Mouse (Mus musculus): Measurements from ENCODE around the gene Dusp16. TPM values are rescaled to one million over a fixed set of nuclear protein-coding genes. Genes with fewer than 3 reads are reported as not detected.

Gene Dusp16
- polyA plus RNA-seq, 1 experiment from 2014 or later, result 6.1 TPM

DNA sequence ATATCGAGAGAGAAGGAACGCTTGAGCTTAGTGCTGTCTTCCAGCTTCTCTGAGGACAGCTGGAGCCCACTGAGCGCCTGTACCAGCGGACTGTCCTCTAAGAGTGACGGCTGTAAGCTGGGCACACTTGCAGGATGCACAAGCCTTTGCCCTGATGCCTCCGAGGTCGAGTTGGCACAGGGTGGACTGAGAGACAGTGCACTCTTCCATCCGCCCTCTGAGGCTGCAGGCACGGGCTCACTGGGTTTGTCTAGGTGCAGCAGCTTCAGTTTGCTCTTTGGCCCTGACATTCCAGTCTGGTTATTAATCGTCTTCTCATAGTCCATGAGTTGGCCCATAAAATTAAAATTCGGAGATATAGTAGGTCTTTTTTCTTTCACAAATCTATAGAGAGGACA, 73.8 kb downstream of the Dusp16 start:
- Histone ChIP-seq H3K27ac (ENCODE audit: low read length) (no peak overlapping the region), H3K36me3 (ENCODE audit: control insufficient read depth, insufficient read depth) (no peaks in the 10 kb centered on the region; the same call in 1 of the 2 replicates), H3K4me1 (ENCODE audit: control insufficient read depth, low read depth, low read length) (no peaks in the 10 kb centered on the region; the same call in 1 of the 2 replicates), H3K4me3 (ENCODE audit: low read depth, low read length) (no peak overlapping the region), H3K9ac (ENCODE audit: low read depth, low read length) (no peak overlapping the region), H3K9me3 (replicated peaks; ENCODE audit: control insufficient read depth, low read length) (no peaks in the 10 kb centered on the region), H3K27me3 (ENCODE audit: control insufficient read depth, insufficient read depth, low read depth, low read length) (no peaks in the 10 kb centered on the region), H3K4me2 (ENCODE audit: low read depth, low read length) (no peak overlapping the region)
- 85% methylated on average over 11 of the region's 11 CpGs for WGBS (ENCODE audit: insufficient replicate concordance)
- no peak for ATAC-seq (ENCODE audit: low read depth)

DNA sequence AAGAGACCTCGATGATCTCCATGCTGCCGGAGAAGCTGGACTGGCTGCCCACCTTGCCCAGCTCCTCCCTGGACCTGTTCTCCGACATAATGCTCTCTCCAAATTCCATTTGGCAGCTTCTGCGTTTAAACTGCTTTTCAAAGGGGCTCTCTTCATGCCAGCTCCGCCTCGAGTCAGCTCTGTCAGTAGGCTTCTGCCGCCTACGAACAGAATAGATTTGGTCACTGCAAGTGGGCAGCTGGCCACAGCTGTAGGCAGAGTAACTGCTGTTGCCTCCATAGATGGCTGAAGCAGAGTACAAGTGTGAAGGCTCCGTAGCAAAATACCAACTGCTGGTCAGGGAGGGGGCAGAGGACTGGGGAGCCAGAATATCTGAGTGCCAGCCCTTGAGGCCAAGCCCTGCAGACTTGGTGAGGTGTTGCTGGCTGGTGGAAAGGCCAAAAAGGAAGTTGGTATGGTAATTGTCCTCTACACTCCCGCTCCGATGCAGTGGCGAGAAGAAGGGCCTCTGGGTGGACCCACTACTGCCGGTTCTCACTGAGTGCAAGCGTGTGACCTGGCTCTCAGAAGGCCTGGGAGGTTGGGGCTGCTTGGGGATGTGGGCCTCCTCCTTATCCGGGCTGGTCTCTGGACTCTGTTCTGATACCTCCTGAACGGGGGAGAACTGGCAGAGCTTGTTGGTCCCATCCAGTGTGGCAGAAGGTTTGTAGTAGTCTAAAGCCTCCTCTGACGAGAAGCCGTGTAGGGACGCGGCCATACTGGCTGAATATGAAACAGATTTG, 74.3 kb downstream of the Dusp16 start:
- Histone ChIP-seq H3K9me3 (replicated peaks; ENCODE audit: control insufficient read depth, low read length) (no peaks in the 10 kb centered on the region), H3K9ac (ENCODE audit: low read depth, low read length) (no peak overlapping the region), H3K4me1 (ENCODE audit: control insufficient read depth, low read depth, low read length) (no peaks in the 10 kb centered on the region; the same call in 1 of the 2 replicates), H3K27ac (ENCODE audit: low read length) (no peak overlapping the region), H3K4me2 (ENCODE audit: low read depth, low read length) (no peak overlapping the region), H3K4me3 (ENCODE audit: low read depth, low read length) (no peak overlapping the region), H3K36me3 (ENCODE audit: control insufficient read depth, insufficient read depth) (no peaks in the 10 kb centered on the region; the same call in 1 of the 2 replicates), H3K27me3 (ENCODE audit: control insufficient read depth, insufficient read depth, low read depth, low read length) (no peaks in the 10 kb centered on the region)
- 80% methylated on average over 20 of the region's 20 CpGs for WGBS (ENCODE audit: insufficient replicate concordance)
- no peak for ATAC-seq (ENCODE audit: low read depth)

DNA sequence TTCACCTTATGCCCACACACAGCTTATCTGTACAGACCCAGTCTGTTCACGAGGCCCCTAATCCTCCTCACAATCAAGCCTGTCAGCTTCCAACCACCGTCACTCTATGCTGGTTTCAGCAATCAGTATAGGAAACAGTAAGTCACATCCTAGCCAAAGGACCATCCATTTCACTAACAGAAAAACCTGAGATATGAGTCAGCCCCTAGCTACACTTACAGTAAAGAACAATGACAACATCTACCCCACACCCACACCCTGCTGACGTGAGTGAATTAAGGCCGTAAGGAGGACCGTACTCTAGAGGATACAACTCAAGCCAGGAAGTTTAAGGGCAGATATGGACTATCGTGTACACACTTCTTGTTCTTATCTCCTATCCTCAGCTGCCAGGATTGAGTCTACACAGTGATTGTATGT, 76.2 kb downstream of the Dusp16 start:
- Histone ChIP-seq H3K4me3 (ENCODE audit: low read depth, low read length) (no peak overlapping the region), H3K36me3 (ENCODE audit: control insufficient read depth, insufficient read depth) (no peaks in the 10 kb centered on the region; the same call in 1 of the 2 replicates), H3K4me1 (ENCODE audit: control insufficient read depth, low read depth, low read length) (no peaks in the 10 kb centered on the region; the same call in 1 of the 2 replicates), H3K4me2 (ENCODE audit: low read depth, low read length) (no peak overlapping the region), H3K27ac (ENCODE audit: low read length) (no peak overlapping the region), H3K9ac (ENCODE audit: low read depth, low read length) (no peak overlapping the region), H3K27me3 (ENCODE audit: control insufficient read depth, insufficient read depth, low read depth, low read length) (no peaks in the 10 kb centered on the region), H3K9me3 (replicated peaks; ENCODE audit: control insufficient read depth, low read length) (no peaks in the 10 kb centered on the region)
- WGBS (ENCODE audit: insufficient replicate concordance), result 26% methylated on average over 6 of the region's 6 CpGs
- peak; percentile 71 for ATAC-seq (ENCODE audit: low read depth)

DNA sequence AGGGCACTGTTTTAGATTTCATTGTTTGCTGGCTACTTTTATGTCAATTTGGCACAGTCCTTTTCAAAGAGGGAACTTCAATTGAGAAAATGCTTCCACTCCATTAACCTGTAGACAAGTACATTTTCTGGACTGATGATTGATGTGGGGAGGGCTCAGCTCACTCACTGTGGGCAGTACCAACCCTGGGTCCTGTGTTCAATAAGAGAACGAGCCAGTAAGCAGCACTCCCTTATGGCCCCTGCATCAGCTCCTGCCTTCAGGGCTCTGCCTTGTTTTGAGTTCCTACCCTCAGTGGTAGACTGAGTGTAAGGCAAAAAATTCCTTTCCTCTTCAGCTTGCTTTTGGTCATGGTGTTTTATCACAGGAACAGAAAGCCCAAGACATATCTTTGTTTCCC, 78.5 kb downstream of the Dusp16 start:
- Histone ChIP-seq H3K9me3 (replicated peaks; ENCODE audit: control insufficient read depth, low read length) (no peaks in the 10 kb centered on the region), H3K9ac (ENCODE audit: low read depth, low read length) (no peak overlapping the region), H3K4me3 (ENCODE audit: low read depth, low read length) (no peak overlapping the region), H3K27ac (ENCODE audit: low read length) (no peak overlapping the region), H3K4me2 (ENCODE audit: low read depth, low read length) (no peak overlapping the region), H3K27me3 (ENCODE audit: control insufficient read depth, insufficient read depth, low read depth, low read length) (no peaks in the 10 kb centered on the region), H3K36me3 (ENCODE audit: control insufficient read depth, insufficient read depth) (no peaks in the 10 kb centered on the region; the same call in 1 of the 2 replicates), H3K4me1 (ENCODE audit: control insufficient read depth, low read depth, low read length) (no peaks in the 10 kb centered on the region; the same call in 1 of the 2 replicates)
- ATAC-seq (ENCODE audit: low read depth), result no peak
- WGBS (ENCODE audit: insufficient replicate concordance), result 58% methylated on average over 1 of the region's 1 CpGs

DNA sequence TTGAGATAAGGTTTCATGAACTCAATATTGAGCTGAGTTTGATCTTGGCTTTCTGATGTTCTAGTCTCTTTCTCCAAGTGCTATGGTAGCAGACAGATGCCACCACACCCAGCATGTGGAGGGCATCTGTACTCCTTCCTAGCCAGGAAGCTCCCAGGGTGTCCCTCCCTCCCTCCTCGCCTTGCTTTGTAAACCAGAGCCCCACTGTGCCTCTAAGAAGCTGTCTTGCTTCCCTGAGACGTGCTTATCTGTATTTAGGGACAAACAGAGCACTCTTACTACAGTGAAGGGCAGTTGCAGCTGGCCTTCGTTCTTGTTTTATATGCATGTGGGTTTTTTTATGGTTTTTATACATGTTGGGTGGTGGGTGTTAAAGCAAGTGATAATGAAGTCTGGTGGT, 79.1 kb downstream of the Dusp16 start:
- WGBS (ENCODE audit: insufficient replicate concordance), result 14% methylated on average over 3 of the region's 3 CpGs
- no peak overlapping the region for H3K9ac ChIP-seq (ENCODE audit: low read depth, low read length)
- H3K9me3 ChIP-seq (replicated peaks; ENCODE audit: control insufficient read depth, low read length), result no peaks in the 10 kb centered on the region
- H3K27me3 ChIP-seq (ENCODE audit: control insufficient read depth, insufficient read depth, low read depth, low read length), result no peaks in the 10 kb centered on the region
- H3K36me3 ChIP-seq (ENCODE audit: control insufficient read depth, insufficient read depth), result no peaks in the 10 kb centered on the region; the same call in 1 of the 2 replicates
- H3K4me1 ChIP-seq (ENCODE audit: control insufficient read depth, low read depth, low read length), result no peaks in the 10 kb centered on the region; the same call in 1 of the 2 replicates
- no peak for ATAC-seq (ENCODE audit: low read depth)
- no peak overlapping the region for H3K4me2 ChIP-seq (ENCODE audit: low read depth, low read length)
- H3K27ac ChIP-seq (ENCODE audit: low read length), result no peak overlapping the region
- no peak overlapping the region for H3K4me3 ChIP-seq (ENCODE audit: low read depth, low read length)

GRCm38 (mm10) chr6:134710020-134710419, 82.4 kb downstream of the Dusp16 start:
- H3K9ac ChIP-seq (ENCODE audit: low read depth, low read length), result no peak overlapping the region
- ATAC-seq (ENCODE audit: low read depth), result no peak
- H3K9me3 ChIP-seq (replicated peaks; ENCODE audit: control insufficient read depth, low read length), result no peaks in the 10 kb centered on the region
- no peak overlapping the region for H3K27ac ChIP-seq (ENCODE audit: low read length)
- no peak overlapping the region for H3K4me3 ChIP-seq (ENCODE audit: low read depth, low read length)
- H3K27me3 ChIP-seq (ENCODE audit: control insufficient read depth, insufficient read depth, low read depth, low read length), result no peaks in the 10 kb centered on the region
- WGBS (ENCODE audit: insufficient replicate concordance), result 84% methylated on average over 15 of the region's 15 CpGs
- H3K4me2 ChIP-seq (ENCODE audit: low read depth, low read length), result no peak overlapping the region
- no peaks in the 10 kb centered on the region for H3K36me3 ChIP-seq (ENCODE audit: control insufficient read depth, insufficient read depth)
- H3K4me1 ChIP-seq (ENCODE audit: control insufficient read depth, low read depth, low read length), result no peaks in the 10 kb centered on the region

DNA sequence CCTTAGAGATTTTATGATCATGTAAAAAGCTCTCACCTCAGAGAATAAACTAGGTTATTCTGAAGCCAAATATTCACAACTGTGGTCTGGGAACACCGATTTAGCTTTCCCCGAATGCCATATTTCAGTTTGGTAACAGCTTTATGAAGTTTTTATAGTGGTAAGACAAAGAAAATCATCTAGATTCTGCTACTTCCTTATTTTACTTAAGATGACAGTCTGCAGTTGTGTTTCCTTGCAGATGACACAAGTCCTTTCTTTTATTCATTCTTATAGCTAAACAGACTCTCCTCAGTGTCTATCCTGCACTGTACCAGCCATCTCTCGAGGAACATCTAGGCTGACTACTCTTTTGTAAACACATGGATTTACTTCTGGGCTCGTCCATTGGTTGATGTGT, 86.0 kb downstream of the Dusp16 start:
- H3K4me2 ChIP-seq (ENCODE audit: low read depth, low read length), result no peak overlapping the region
- H3K9me3 ChIP-seq (replicated peaks; ENCODE audit: control insufficient read depth, low read length), result no peaks in the 10 kb centered on the region
- H3K27me3 ChIP-seq (ENCODE audit: control insufficient read depth, insufficient read depth, low read depth, low read length), result no peaks in the 10 kb centered on the region
- H3K4me1 ChIP-seq (ENCODE audit: control insufficient read depth, low read depth, low read length), result no peaks in the 10 kb centered on the region; the same call in 1 of the 2 replicates
- WGBS (ENCODE audit: insufficient replicate concordance), result 61% methylated on average over 4 of the region's 4 CpGs
- no peak for ATAC-seq (ENCODE audit: low read depth)
- H3K4me3 ChIP-seq (ENCODE audit: low read depth, low read length), result no peak overlapping the region
- H3K27ac ChIP-seq (ENCODE audit: low read length), result no peak overlapping the region
- no peak overlapping the region for H3K9ac ChIP-seq (ENCODE audit: low read depth, low read length)
- H3K36me3 ChIP-seq (ENCODE audit: control insufficient read depth, insufficient read depth), result no peaks in the 10 kb centered on the region

GRCm38 (mm10) chr6:134703053-134703690, 89.3 kb downstream of the Dusp16 start:
- Histone ChIP-seq H3K4me3 (ENCODE audit: low read depth, low read length) (no peak overlapping the region), H3K9ac (ENCODE audit: low read depth, low read length) (no peak overlapping the region), H3K4me1 (ENCODE audit: control insufficient read depth, low read depth, low read length) (peaks cover 14% of the 10 kb centered on the region), H3K9me3 (replicated peaks; ENCODE audit: control insufficient read depth, low read length) (no peaks in the 10 kb centered on the region), H3K27ac (ENCODE audit: low read length) (peak overlapping the region; percentile 60), H3K4me2 (ENCODE audit: low read depth, low read length) (no peak overlapping the region), H3K27me3 (ENCODE audit: control insufficient read depth, insufficient read depth, low read depth, low read length) (no peaks in the 10 kb centered on the region), H3K36me3 (ENCODE audit: control insufficient read depth, insufficient read depth) (no peaks in the 10 kb centered on the region)
- 61% methylated on average over 4 of the region's 4 CpGs for WGBS (ENCODE audit: insufficient replicate concordance)
- peak; percentile 85 for ATAC-seq (ENCODE audit: low read depth)

DNA sequence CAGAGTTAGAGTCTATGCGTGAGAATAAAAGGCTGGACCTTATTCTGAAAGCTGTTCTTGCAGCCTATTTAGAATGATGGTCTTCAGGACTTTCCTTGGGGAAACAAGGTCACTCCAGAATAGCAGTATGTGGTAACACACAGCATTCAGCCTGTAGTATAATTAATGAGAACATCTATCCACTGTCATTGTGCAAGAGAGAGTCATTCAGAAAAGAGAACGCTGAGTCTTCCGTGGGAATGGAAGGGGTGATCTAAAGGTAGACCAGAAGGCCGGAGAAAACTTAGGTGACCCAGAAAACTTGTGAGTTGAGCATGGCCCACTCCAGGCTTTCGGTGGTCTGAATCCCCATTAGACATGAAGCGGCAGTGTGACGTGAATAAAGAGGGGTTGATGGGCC, 90.2 kb downstream of the Dusp16 start:
- ATAC-seq (ENCODE audit: low read depth), result no peak
- Histone ChIP-seq H3K9ac (ENCODE audit: low read depth, low read length) (no peak overlapping the region), H3K9me3 (replicated peaks; ENCODE audit: control insufficient read depth, low read length) (no peaks in the 10 kb centered on the region), H3K4me1 (ENCODE audit: control insufficient read depth, low read depth, low read length) (peaks cover 14% of the 10 kb centered on the region), H3K27ac (ENCODE audit: low read length) (peak overlapping the region; percentile 14; the same call in 1 of the 2 replicates), H3K4me2 (ENCODE audit: low read depth, low read length) (no peak overlapping the region), H3K4me3 (ENCODE audit: low read depth, low read length) (no peak overlapping the region), H3K36me3 (ENCODE audit: control insufficient read depth, insufficient read depth) (no peaks in the 10 kb centered on the region), H3K27me3 (ENCODE audit: control insufficient read depth, insufficient read depth, low read depth, low read length) (no peaks in the 10 kb centered on the region)
- WGBS (ENCODE audit: insufficient replicate concordance), result 82% methylated on average over 7 of the region's 7 CpGs
